Mouse (Mus musculus): ENCODE data around the gene Anapc11. TPM values are rescaled to one million over a fixed set of nuclear protein-coding genes. Genes with fewer than 3 reads are reported as not detected.

The Anapc11 gene
- polyA plus RNA-seq, 1 experiment from 2014 or later: 210 TPM

GRCm38 (mm10) chr11:120617519-120618112 is 19.4 kb downstream of the Anapc11 start, which contains the start of gene Pcyt2:
TSS of gene Pcyt2 (minus strand) at chr11:120617936.
- peak; percentile 97 for DNase-seq
- Histone ChIP-seq H3K27me3 (ENCODE audit: control insufficient read depth, insufficient read depth, low read length) (no peaks in the 10 kb centered on the region), H3K4me2 (ENCODE audit: low read length) (peak within 1 kb of the TSS; percentile 72), H3K36me3 (ENCODE audit: control insufficient read depth, insufficient read depth, low read length) (peaks cover 65% of the 10 kb centered on the region), H3K4me3 (replicated peaks; ENCODE audit: low read depth, low read length) (peak within 1 kb of the TSS; percentile 62), H3K9me3 (ENCODE audit: control insufficient read depth, low read length) (no peaks in the 10 kb centered on the region), H3K9ac (replicated peaks; ENCODE audit: low read length) (peak within 1 kb of the TSS; percentile 75), H3K27ac (replicated peaks; ENCODE audit: low read depth, low read length) (peak within 1 kb of the TSS; percentile 83), H3K4me1 (ENCODE audit: control insufficient read depth, insufficient read depth, low read length) (peaks cover 7% of the 10 kb centered on the region)
- peak; percentile 94 for ATAC-seq (ENCODE audit: low FRiP score, low TSS enrichment)
- WGBS: under 1% methylated on average over 56 of the region's 56 CpGs

- H3K36me3 ChIP-seq (ENCODE audit: control insufficient read depth, insufficient read depth, low read length): peaks cover 59% of the 10 kb centered on the region
- WGBS: 94% methylated on average over 25 of the region's 25 CpGs
- H3K4me2 ChIP-seq (ENCODE audit: low read length): no peak overlapping the region
- DNase-seq (no peak), ATAC-seq (ENCODE audit: low FRiP score, low TSS enrichment) (no peak)
- H3K27ac ChIP-seq (replicated peaks; ENCODE audit: low read depth, low read length): peak overlapping the region; percentile 83; the same call in 1 of the 2 replicates
- no peak overlapping the region for H3K4me3 ChIP-seq (replicated peaks; ENCODE audit: low read depth, low read length)
- no peaks in the 10 kb centered on the region for H3K27me3 ChIP-seq (ENCODE audit: control insufficient read depth, insufficient read depth, low read length)
- H3K4me1 ChIP-seq (ENCODE audit: control insufficient read depth, insufficient read depth, low read length): peaks cover 9% of the 10 kb centered on the region
- H3K9me3 ChIP-seq (ENCODE audit: control insufficient read depth, low read length): no peaks in the 10 kb centered on the region
- no peak overlapping the region for H3K9ac ChIP-seq (replicated peaks; ENCODE audit: low read length)
Measured at GRCm38 (mm10) chr11:120618619-120619535, 20.7 kb downstream of the Anapc11 start.

GRCm38 (mm10) chr11:120620195-120620594 is 22.0 kb downstream of the Anapc11 start:
- H3K9ac ChIP-seq (replicated peaks; ENCODE audit: low read length): no peak overlapping the region

GRCm38 (mm10) chr11:120622805-120623204 is 24.6 kb downstream of the Anapc11 start:
- no peaks in the 10 kb centered on the region for H3K27me3 ChIP-seq (ENCODE audit: control insufficient read depth, insufficient read depth, low read length)
- ATAC-seq (ENCODE audit: low FRiP score, low TSS enrichment): no peak
- H3K27ac ChIP-seq (replicated peaks; ENCODE audit: low read depth, low read length): no peak overlapping the region
- H3K4me2 ChIP-seq (ENCODE audit: low read length): no peak overlapping the region
- no peaks in the 10 kb centered on the region for H3K9me3 ChIP-seq (ENCODE audit: control insufficient read depth, low read length)
- peaks cover 14% of the 10 kb centered on the region for H3K4me1 ChIP-seq (ENCODE audit: control insufficient read depth, insufficient read depth, low read length)
- DNase-seq: no peak
- 89% methylated on average over 6 of the region's 6 CpGs for WGBS
- H3K36me3 ChIP-seq (ENCODE audit: control insufficient read depth, insufficient read depth, low read length): peaks cover 65% of the 10 kb centered on the region
- H3K9ac ChIP-seq (replicated peaks; ENCODE audit: low read length): no peak overlapping the region
- H3K4me3 ChIP-seq (replicated peaks; ENCODE audit: low read depth, low read length): no peak overlapping the region

More at GRCm38 (mm10) chr11:120620195-120620594, 22.0 kb downstream of the Anapc11 start:
- H3K4me1 ChIP-seq (ENCODE audit: control insufficient read depth, insufficient read depth, low read length): peaks cover 17% of the 10 kb centered on the region
- H3K36me3 ChIP-seq (ENCODE audit: control insufficient read depth, insufficient read depth, low read length): peaks cover 52% of the 10 kb centered on the region
- 95% methylated on average over 14 of the region's 14 CpGs for WGBS
- no peak overlapping the region for H3K4me2 ChIP-seq (ENCODE audit: low read length)
- no peaks in the 10 kb centered on the region for H3K9me3 ChIP-seq (ENCODE audit: control insufficient read depth, low read length)
- ATAC-seq (ENCODE audit: low FRiP score, low TSS enrichment) (no peak), DNase-seq (no peak)
- no peak overlapping the region for H3K4me3 ChIP-seq (replicated peaks; ENCODE audit: low read depth, low read length)
- H3K27ac ChIP-seq (replicated peaks; ENCODE audit: low read depth, low read length): no peak overlapping the region
- no peaks in the 10 kb centered on the region for H3K27me3 ChIP-seq (ENCODE audit: control insufficient read depth, insufficient read depth, low read length)

GRCm38 (mm10) chr11:120623961-120624679 is 25.9 kb downstream of the Anapc11 start:
- Histone ChIP-seq H3K27me3 (ENCODE audit: control insufficient read depth, insufficient read depth, low read length) (no peaks in the 10 kb centered on the region), H3K9me3 (ENCODE audit: control insufficient read depth, low read length) (no peaks in the 10 kb centered on the region), H3K4me2 (ENCODE audit: low read length) (peak overlapping the region; percentile 98), H3K4me3 (replicated peaks; ENCODE audit: low read depth, low read length) (peak overlapping the region; percentile 94), H3K9ac (replicated peaks; ENCODE audit: low read length) (peak overlapping the region; percentile 72), H3K27ac (replicated peaks; ENCODE audit: low read depth, low read length) (peak overlapping the region; percentile 86), H3K36me3 (ENCODE audit: control insufficient read depth, insufficient read depth, low read length) (peaks cover 64% of the 10 kb centered on the region), H3K4me1 (ENCODE audit: control insufficient read depth, insufficient read depth, low read length) (peaks cover 14% of the 10 kb centered on the region)
- DNase-seq (peak; percentile 72), ATAC-seq (ENCODE audit: low FRiP score, low TSS enrichment) (peak; percentile 46; the same call in 1 of the 2 replicates)
- WGBS: 14% methylated on average over 30 of the region's 30 CpGs

- H3K4me1 ChIP-seq (ENCODE audit: control insufficient read depth, insufficient read depth, low read length): peaks cover 14% of the 10 kb centered on the region
- peak overlapping the region; percentile 86 for H3K27ac ChIP-seq (replicated peaks; ENCODE audit: low read depth, low read length)
- H3K27me3 ChIP-seq (ENCODE audit: control insufficient read depth, insufficient read depth, low read length): no peaks in the 10 kb centered on the region
- H3K9me3 ChIP-seq (ENCODE audit: control insufficient read depth, low read length): no peaks in the 10 kb centered on the region
- ATAC-seq (ENCODE audit: low FRiP score, low TSS enrichment) (peak; percentile 83), DNase-seq (peak; percentile 95)
- peak overlapping the region; percentile 72 for H3K9ac ChIP-seq (replicated peaks; ENCODE audit: low read length)
- H3K4me2 ChIP-seq (ENCODE audit: low read length): peak overlapping the region; percentile 98
- H3K36me3 ChIP-seq (ENCODE audit: control insufficient read depth, insufficient read depth, low read length): peaks cover 63% of the 10 kb centered on the region
- H3K4me3 ChIP-seq (replicated peaks; ENCODE audit: low read depth, low read length): peak overlapping the region; percentile 94
- WGBS: under 1% methylated on average over 43 of the region's 53 CpGs
Measured at GRCm38 (mm10) chr11:120624680-120625111, 26.5 kb downstream of the Anapc11 start.

- peak within 1 kb of the TSS; percentile 94 for H3K4me3 ChIP-seq (replicated peaks; ENCODE audit: low read depth, low read length)
- peak within 1 kb of the TSS; percentile 72 for H3K9ac ChIP-seq (replicated peaks; ENCODE audit: low read length)
- no peaks in the 10 kb centered on the region for H3K9me3 ChIP-seq (ENCODE audit: control insufficient read depth, low read length)
- H3K4me1 ChIP-seq (ENCODE audit: control insufficient read depth, insufficient read depth, low read length): peaks cover 14% of the 10 kb centered on the region
- 25% methylated on average over 5 of the region's 5 CpGs for WGBS
- H3K27ac ChIP-seq (replicated peaks; ENCODE audit: low read depth, low read length): peak within 1 kb of the TSS; percentile 86
- DNase-seq (no peak), ATAC-seq (ENCODE audit: low FRiP score, low TSS enrichment) (peak; percentile 31; the same call in 1 of the 2 replicates)
- peaks cover 58% of the 10 kb centered on the region for H3K36me3 ChIP-seq (ENCODE audit: control insufficient read depth, insufficient read depth, low read length)
- H3K27me3 ChIP-seq (ENCODE audit: control insufficient read depth, insufficient read depth, low read length): no peaks in the 10 kb centered on the region
- H3K4me2 ChIP-seq (ENCODE audit: low read length): peak within 1 kb of the TSS; percentile 98
Measured at GRCm38 (mm10) chr11:120625152-120625775, 27.0 kb downstream of the Anapc11 start, which contains the start of gene Sirt7. TSS of gene Sirt7 (minus strand) at chr11:120625240.
